Mouse (Mus musculus) limb, embryonic 14.5 days (tissue): ENCODE measurements around the gene Apol7e. TPM values are rescaled to one million over a fixed set of nuclear protein-coding genes. Genes with fewer than 3 reads are reported as not detected.
"Not testable (repeated sequence)": the region's sequence is repeated elsewhere in the genome, so short reads cannot be mapped to it uniquely, and the experiment has no call there.

Source experiments
- ATAC-seq: fragments of 200-750 bp; cut with Nextera tagmentation; 2 replicates; pipeline ENCODE4 v1.8.0; 2017; ENCODE audit warnings: low read depth, moderate number of reproducible peaks, moderate TSS enrichment; ENCODE audit not compliant: low FRiP score
- DNase-seq: peaks from one replicate; pipeline ENCODE4 v3.0.0-alpha.2; 2015; ENCODE audit warnings: low spot score
- H3K27ac ChIP-seq: fragments of 300-500 bp; sonication (generic); replicated peaks from 2 replicates; pipeline ENCODE4 v1.5.1; 2014; ENCODE audit warnings: low read depth, mild to moderate bottlenecking, low read length, moderate library complexity, mixed read lengths
- H3K27me3 ChIP-seq: fragments of 300-500 bp; sonication (generic); 2 replicates; pipeline ENCODE4 v1.6.1; 2014; ENCODE audit warnings: low read length, mixed read lengths; ENCODE audit not compliant: control insufficient read depth, insufficient read depth
- H3K36me3 ChIP-seq: fragments of 300-500 bp; sonication (generic); 2 replicates; pipeline ENCODE4 v1.6.1; 2014; ENCODE audit warnings: mild to moderate bottlenecking, low read length, moderate library complexity, mixed read lengths; ENCODE audit not compliant: control insufficient read depth, insufficient read depth
- H3K4me1 ChIP-seq: fragments of 300-500 bp; sonication (generic); 2 replicates; pipeline ENCODE4 v1.6.1; 2014; ENCODE audit warnings: antibody characterized with exemption, low read length, mixed read lengths; ENCODE audit not compliant: control insufficient read depth, insufficient read depth
- H3K4me2 ChIP-seq: fragments of 300-500 bp; sonication (generic); replicated peaks from 2 replicates; pipeline ENCODE4 v1.6.1; 2014; ENCODE audit warnings: low read depth, mild to moderate bottlenecking, low read length, moderate library complexity; ENCODE audit not compliant: severe bottlenecking
- H3K4me3 ChIP-seq: fragments of 300-500 bp; sonication (generic); replicated peaks from 2 replicates; pipeline ENCODE4 v1.5.1; 2014; ENCODE audit warnings: low read length
- H3K9ac ChIP-seq: fragments of 300-500 bp; sonication (generic); 2 replicates; pipeline ENCODE4 v1.6.1; 2014; ENCODE audit warnings: mild to moderate bottlenecking, low read depth, low read length, moderate library complexity; ENCODE audit not compliant: severe bottlenecking
- H3K9me3 ChIP-seq: fragments of 300-500 bp; sonication (generic); 2 replicates; pipeline ENCODE4 v1.6.1; 2016; ENCODE audit warnings: low read length; ENCODE audit not compliant: control insufficient read depth
- WGBS: fragments of 180-500 bp; shearing (Covaris S2); extraction: QIAGEN DNeasy Blood & Tissue Kit; methylation state at CpG from one replicate; pipeline ENCODE4 v1.1.7; 2014; 5-methylcytosine and 5-hydroxymethylcytosine counted together
- polyA plus RNA-seq, 2 experiments: library from polyadenylated mRNA; depleted of rRNA in 1 of 2; stranded (reverse) in 1 of 2; unstranded in 1 of 2; fragments of >200 nt; fragmentation: Nextera tagmentation in 1 of 2; extraction: Ambion mirVana in 1 of 2; gene quantifications; 2 replicates each; pipeline versions ENCODE4 v1.2.1 to v1.2.3; 2012 to 2014

Gene Apol7e
- polyA plus RNA-seq, 2 experiments, result 0.16 TPM; not detected in 1

DNA sequence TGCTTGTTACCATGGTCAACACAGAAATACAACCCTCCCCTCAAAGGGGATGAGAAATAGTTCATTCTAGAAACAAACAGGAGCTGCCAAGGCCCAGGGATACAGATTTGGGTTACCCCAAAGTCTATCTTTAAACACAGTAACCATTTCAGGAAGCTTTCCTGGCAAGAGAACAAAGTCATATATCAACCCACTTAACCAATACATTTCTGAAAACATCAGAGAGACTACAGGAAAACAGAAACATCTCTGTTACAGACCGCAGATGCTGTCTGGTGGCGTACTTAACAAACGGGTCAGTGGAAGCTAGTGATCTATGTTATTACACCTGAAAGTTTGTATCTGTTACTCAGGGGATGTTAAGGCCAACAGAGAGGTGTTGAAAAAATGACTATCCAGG lies 6.6 kb downstream of the Apol7e start:
- H3K27me3 ChIP-seq, H3K9me3 ChIP-seq, H3K36me3 ChIP-seq, H3K4me2 ChIP-seq, H3K9ac ChIP-seq, H3K27ac ChIP-seq, DNase-seq, H3K4me1 ChIP-seq, H3K4me3 ChIP-seq, ATAC-seq: not testable (repeated sequence)
- 91% methylated on average over 3 of the region's 3 CpGs for WGBS

DNA sequence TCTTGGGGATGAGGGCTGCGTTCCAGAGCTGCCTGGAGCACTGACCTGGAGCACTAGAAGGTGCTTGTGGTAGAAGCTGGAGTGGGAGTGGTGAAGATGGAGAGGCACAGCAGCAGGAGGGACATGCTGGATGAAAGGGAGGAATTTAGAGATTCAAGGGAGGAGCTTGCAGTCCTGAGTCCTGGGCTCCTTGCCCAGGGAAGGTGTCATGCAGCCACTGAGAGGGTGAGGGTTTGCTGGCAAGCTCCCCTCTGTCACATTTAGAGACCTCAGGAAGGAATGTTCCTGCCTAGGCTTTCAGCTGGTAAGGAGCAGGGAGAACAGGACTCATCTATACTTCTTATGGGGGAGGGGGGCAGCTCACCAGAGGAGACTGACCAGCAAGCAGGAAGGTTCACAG lies 10.3 kb downstream of the Apol7e start:
- no CpG with 5 or more reads among the region's 1 CpGs for WGBS

GRCm38 (mm10) chr15:77718240-77718639 lies 19.6 kb downstream of the Apol7e start:
- not testable (repeated sequence) for H3K27me3 ChIP-seq, H3K9me3 ChIP-seq, ATAC-seq, H3K4me1 ChIP-seq, H3K27ac ChIP-seq, H3K4me3 ChIP-seq, H3K36me3 ChIP-seq, DNase-seq, H3K9ac ChIP-seq, H3K4me2 ChIP-seq
- 76% methylated on average over 2 of the region's 6 CpGs for WGBS

More for the DNA sequence above, 10.3 kb downstream of the Apol7e start:
- H3K27ac ChIP-seq, H3K4me1 ChIP-seq, ATAC-seq, H3K9ac ChIP-seq, H3K4me2 ChIP-seq, H3K4me3 ChIP-seq, H3K36me3 ChIP-seq, DNase-seq, H3K9me3 ChIP-seq, H3K27me3 ChIP-seq: not testable (repeated sequence)

DNA sequence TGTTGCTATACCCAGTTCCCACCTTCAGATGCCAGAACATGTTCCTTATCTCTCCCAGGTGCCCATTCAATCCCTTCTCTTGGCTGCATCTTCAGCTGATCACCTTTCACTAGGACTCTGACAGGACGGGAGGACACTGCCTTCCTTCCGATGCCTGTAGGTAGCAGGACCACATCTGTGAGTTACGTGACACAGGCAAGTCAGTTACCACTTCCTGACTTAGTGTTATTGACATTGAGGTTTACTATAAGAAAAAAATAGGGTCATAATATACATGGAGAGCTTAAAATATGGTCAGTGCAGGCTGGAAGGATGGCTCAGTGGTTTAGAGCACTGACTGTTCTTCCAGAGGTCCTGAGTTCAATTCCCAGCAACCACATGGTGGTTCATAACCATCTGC lies 22.9 kb downstream of the Apol7e start:
- not testable (repeated sequence) for DNase-seq, H3K9me3 ChIP-seq, H3K4me3 ChIP-seq, H3K27me3 ChIP-seq, H3K4me1 ChIP-seq, H3K4me2 ChIP-seq, ATAC-seq, H3K36me3 ChIP-seq, H3K27ac ChIP-seq, H3K9ac ChIP-seq
- no CpG with 5 or more reads among the region's 3 CpGs for whole genome bisulfite sequencing

- DNase-seq, H3K27me3 ChIP-seq, H3K4me1 ChIP-seq, H3K9me3 ChIP-seq, H3K4me3 ChIP-seq, H3K27ac ChIP-seq, H3K9ac ChIP-seq, H3K36me3 ChIP-seq, H3K4me2 ChIP-seq: not testable (repeated sequence)
- WGBS, result 13% methylated on average over 2 of the region's 10 CpGs
- ATAC-seq, result peak; percentile 44; the same call in 1 of the 2 replicates
Measured at GRCm38 (mm10) chr15:77724208-77724911, 25.7 kb downstream of the Apol7e start.

- H3K9me3 ChIP-seq, H3K4me2 ChIP-seq, H3K4me3 ChIP-seq, ATAC-seq, H3K27me3 ChIP-seq, H3K4me1 ChIP-seq, H3K9ac ChIP-seq, H3K27ac ChIP-seq, H3K36me3 ChIP-seq: not testable (repeated sequence)
- WGBS, result 79% methylated on average over 6 of the region's 6 CpGs
- DNase-seq, result peak; percentile 14
Measured at GRCm38 (mm10) chr15:77725393-77726020, 26.9 kb downstream of the Apol7e start.

DNA sequence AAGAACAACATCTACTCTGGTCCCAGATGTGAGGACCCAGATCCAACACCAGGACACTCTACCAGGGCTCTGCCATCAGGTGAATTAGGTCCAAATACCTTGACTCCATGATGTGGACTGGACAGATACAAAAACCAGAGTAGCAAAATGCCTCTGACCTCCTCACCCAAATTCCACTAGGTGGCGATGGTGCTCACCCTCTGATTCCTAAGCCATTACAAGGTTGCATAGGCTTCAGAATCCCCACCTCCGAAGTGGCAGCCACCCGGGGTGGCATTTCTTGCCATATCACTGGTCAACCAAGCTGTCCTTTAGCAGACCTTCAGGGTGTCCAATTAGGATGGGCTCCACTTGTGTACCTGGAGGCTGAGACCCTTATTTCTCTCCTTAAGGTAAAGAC lies 28.5 kb downstream of the Apol7e start:
- not testable (repeated sequence) for H3K9ac ChIP-seq, H3K27ac ChIP-seq, H3K27me3 ChIP-seq, H3K9me3 ChIP-seq, H3K4me3 ChIP-seq, ATAC-seq, H3K4me2 ChIP-seq, DNase-seq, H3K4me1 ChIP-seq, H3K36me3 ChIP-seq
- 3% methylated on average over 3 of the region's 3 CpGs for WGBS

DNA sequence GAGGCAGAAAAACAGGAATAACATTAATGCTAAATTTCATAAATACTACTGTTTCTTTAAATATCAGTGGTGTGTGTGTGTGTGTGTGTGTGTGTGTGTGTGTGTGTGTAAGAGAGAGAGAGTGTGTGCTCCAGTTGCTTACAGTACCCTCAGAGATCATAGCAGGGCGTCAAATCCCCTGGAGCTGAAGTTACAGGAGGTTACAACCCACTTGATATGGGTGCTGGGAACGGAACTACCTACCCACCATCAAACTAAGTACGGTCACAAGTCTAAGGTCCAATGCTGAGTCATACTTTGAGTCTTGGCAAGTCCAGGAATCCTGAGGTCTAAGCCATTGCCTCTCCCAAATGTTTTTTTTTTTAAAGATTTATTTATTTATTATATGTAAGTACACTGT lies 29.1 kb downstream of the Apol7e start:
- H3K36me3 ChIP-seq, H3K4me3 ChIP-seq, H3K27ac ChIP-seq, DNase-seq, H3K9me3 ChIP-seq, H3K9ac ChIP-seq, ATAC-seq, H3K4me2 ChIP-seq, H3K4me1 ChIP-seq, H3K27me3 ChIP-seq: not testable (repeated sequence)
- WGBS, result 85% methylated on average over 3 of the region's 3 CpGs
